Mouse (Mus musculus): ENCODE data around the gene Bmpr1a. TPM values are rescaled to one million over a fixed set of nuclear protein-coding genes. Genes with fewer than 3 reads are reported as not detected.

The Bmpr1a gene
- total RNA-seq, 2 experiments from 2014 or later = 2.3 to 3.2 TPM

Other genes starting within 250 kb of the Bmpr1a start
- 11.5 and 13.4 TPM in 2 replicates for gene Shld2, start 192.8 kb downstream of the Bmpr1a start, total RNA-seq (2015)
- gene Shld2, start 192.8 kb downstream of the Bmpr1a start, total RNA-seq (2017) = 12.9 and 14.6 TPM in 2 replicates
- gene Glud1, start 192.6 kb downstream of the Bmpr1a start, total RNA-seq (2015) = 362 and 395 TPM in 2 replicates
- 294 and 308 TPM in 2 replicates for gene Glud1, start 192.6 kb downstream of the Bmpr1a start, total RNA-seq (2017)
- not detected in 2 replicates for gene Fam25c, start 147.9 kb downstream of the Bmpr1a start, total RNA-seq (2015)
- not detected in 2 replicates for gene Fam25c, start 147.9 kb downstream of the Bmpr1a start, total RNA-seq (2017)
- not detected in 2 replicates for gene Sncg, start 128.6 kb downstream of the Bmpr1a start, total RNA-seq (2015)
- gene Sncg, start 128.6 kb downstream of the Bmpr1a start, total RNA-seq (2017) = not detected in 2 replicates
- gene Mmrn2, start 127.9 kb downstream of the Bmpr1a start, total RNA-seq (2015) = not detected in 2 replicates
- not detected in 2 replicates for gene Mmrn2, start 127.9 kb downstream of the Bmpr1a start, total RNA-seq (2017)
- not detected in 2 replicates for gene 9230112D13Rik, start 19.5 kb upstream of the Bmpr1a start, total RNA-seq (2015)
- not detected in 2 replicates for gene 9230112D13Rik, start 19.5 kb upstream of the Bmpr1a start, total RNA-seq (2017)
- gene Ldb3, start 85.3 kb upstream of the Bmpr1a start, total RNA-seq (2015) = not detected in 2 replicates
- not detected in 2 replicates for gene Ldb3, start 85.3 kb upstream of the Bmpr1a start, total RNA-seq (2017)
- gene Opn4, start 96.8 kb upstream of the Bmpr1a start, total RNA-seq (2015) = not detected in 2 replicates
- gene Opn4, start 96.8 kb upstream of the Bmpr1a start, total RNA-seq (2017) = not detected in 2 replicates
- 71.0 and 71.7 TPM in 2 replicates for gene Wapl, start 170.6 kb upstream of the Bmpr1a start, total RNA-seq (2015)
- 94.2 and 101 TPM in 2 replicates for gene Wapl, start 170.6 kb upstream of the Bmpr1a start, total RNA-seq (2017)